Mouse (Mus musculus) right cerebral cortex, postnatal 36 days (tissue): ENCODE measurements at regions not wholly inside any gene's neighbourhood (a gene's known extent, or its start where the extent isn't known, plus 50 kb on each side); places are given as distances from the start of the nearest gene placed in this dataset.
"Not testable (repeated sequence)": the region's sequence is repeated elsewhere in the genome, so short reads cannot be mapped to it uniquely, and the experiment has no call there.

ENCODE experiments used
- DNase-seq, 2 experiments: peaks; one replicate each; pipeline ENCODE4 v3.0.0; 2022; ENCODE audit warnings: low spot score in 2 of 2, mixed read lengths in 1 of 2

- DNase-seq, result no peak
These were observed 451.4 kb downstream of the Dad1 start for GRCm38 (mm10) chr14:53802547-53802946.

- no peak for DNase-seq
These were observed 453.3 kb downstream of the Dad1 start for GRCm38 (mm10) chr14:53800508-53801136.

GRCm38 (mm10) chr14:53795160-53795559 lies 458.7 kb downstream of the Dad1 start:
- DNase-seq, result not testable (repeated sequence)

GRCm38 (mm10) chr14:53794527-53794926 lies 459.4 kb downstream of the Dad1 start:
- DNase-seq, result no peak

- not testable (repeated sequence) for DNase-seq
These were observed 461.5 kb downstream of the Dad1 start for GRCm38 (mm10) chr14:53792432-53792831.

GRCm38 (mm10) chr14:53785547-53785946 lies 468.4 kb downstream of the Dad1 start:
- DNase-seq, result not testable (repeated sequence)

GRCm38 (mm10) chr14:53777375-53777774 lies 476.5 kb downstream of the Dad1 start:
- no peak for DNase-seq

GRCm38 (mm10) chr14:53776717-53777116 lies 477.2 kb downstream of the Dad1 start:
- peak; percentile 26 to 32 for DNase-seq

GRCm38 (mm10) chr14:53766501-53766900 lies 487.4 kb downstream of the Dad1 start:
- DNase-seq, result not testable (repeated sequence)

GRCm38 (mm10) chr14:53765918-53766317 lies 488.0 kb downstream of the Dad1 start:
- DNase-seq, result not testable (repeated sequence)

GRCm38 (mm10) chr14:53760578-53760977 lies 493.3 kb downstream of the Dad1 start:
- not testable (repeated sequence) for DNase-seq

GRCm38 (mm10) chr14:53757782-53758181 lies 496.1 kb downstream of the Dad1 start:
- not testable (repeated sequence) for DNase-seq

GRCm38 (mm10) chr14:53757095-53757494 lies 496.8 kb downstream of the Dad1 start:
- not testable (repeated sequence) for DNase-seq

- no peak for DNase-seq
These were observed 503.0 kb downstream of the Dad1 start for GRCm38 (mm10) chr14:53750703-53751441.

- DNase-seq, result not testable (repeated sequence)
These were observed 510.4 kb downstream of the Dad1 start for GRCm38 (mm10) chr14:53743552-53743951.

GRCm38 (mm10) chr14:53742864-53743263 lies 511.0 kb downstream of the Dad1 start:
- not testable (repeated sequence) for DNase-seq

GRCm38 (mm10) chr14:53741246-53741645 lies 512.7 kb downstream of the Dad1 start:
- peak in 1 of 2 experiments; percentile 2 for DNase-seq

GRCm38 (mm10) chr14:53737962-53738361 lies 515.9 kb downstream of the Dad1 start:
- not testable (repeated sequence) for DNase-seq

- peak in 1 of 2 experiments; percentile 2 for DNase-seq
These were observed 517.6 kb downstream of the Dad1 start for GRCm38 (mm10) chr14:53736274-53736673.

- not testable (repeated sequence) for DNase-seq
These were observed 522.3 kb downstream of the Dad1 start for GRCm38 (mm10) chr14:53731600-53731999.

- not testable (repeated sequence) for DNase-seq
These were observed 524.0 kb downstream of the Dad1 start for GRCm38 (mm10) chr14:53729877-53730276.

- DNase-seq, result not testable (repeated sequence)
These were observed 524.8 kb downstream of the Dad1 start for GRCm38 (mm10) chr14:53729149-53729548.

- DNase-seq, result not testable (repeated sequence)
These were observed 527.0 kb downstream of the Dad1 start for GRCm38 (mm10) chr14:53726914-53727313.
